In genomic region chr19:29412476-29413420, GRCm38 (mm10) we compare ENCODE assay signal across 8 mouse cellular contexts. TPM values are rescaled to one million over a fixed set of nuclear protein-coding genes. Genes with fewer than 3 reads are reported as not detected.
DNase-seq lines count a peak whose midpoint lies in the region; ATAC-seq and TF ChIP-seq lines count a peak whose summit lies in the region.
"Had no signal": no experiment of that assay in that cellular context is flagged by ENCODE, and none has a peak within 500 bp of the region (broad histone marks: within the 10 kb centered on the region; RNA-seq: fewer than 3 reads in every experiment).

No protein-coding gene starts in this region.

- H3K9me3 ChIP-seq in intestine, embryonic 14.5 days (ENCODE audit: control insufficient read depth, low read length): no peaks in the 10 kb centered on the region
- no peaks in the 10 kb centered on the region for H3K9me3 ChIP-seq in intestine, postnatal 0 days (ENCODE audit: control insufficient read depth)
- H3K9me3 ChIP-seq in limb, embryonic 12.5 days: no peaks in the 10 kb centered on the region

- H3K27ac ChIP-seq in intestine, embryonic 14.5 days (ENCODE audit: low read depth): peak overlapping the region; percentile 70
- H3K27ac ChIP-seq in intestine, postnatal 0 days (ENCODE audit: low read depth, low read length): no peak overlapping the region
- peak overlapping the region; percentile 85 for H3K27ac ChIP-seq in limb, embryonic 12.5 days

- H3K9ac ChIP-seq in intestine, embryonic 14.5 days (ENCODE audit: low read length): no peak overlapping the region
- no peak overlapping the region for H3K9ac ChIP-seq in intestine, postnatal 0 days (ENCODE audit: low read depth, low read length)
- H3K9ac ChIP-seq in limb, embryonic 12.5 days (replicated peaks): no peak overlapping the region

- H3K4me1 ChIP-seq in intestine, embryonic 14.5 days (replicated peaks; ENCODE audit: control insufficient read depth, insufficient read depth, low read length): peaks cover 7% of the 10 kb centered on the region; the same call in 1 of the 2 replicates
- H3K4me1 ChIP-seq in intestine, postnatal 0 days (replicated peaks; ENCODE audit: control insufficient read depth, insufficient read depth, low read length): no peaks in the 10 kb centered on the region; the same call in 1 of the 2 replicates
- H3K4me1 ChIP-seq in limb, embryonic 12.5 days (replicated peaks): peaks cover 15% of the 10 kb centered on the region; the same call in 1 of the 2 replicates

- no peak overlapping the region for H3K4me3 ChIP-seq in intestine, embryonic 14.5 days (ENCODE audit: low read depth, low read length)
- no peak overlapping the region for H3K4me3 ChIP-seq in intestine, postnatal 0 days (ENCODE audit: low read depth, low read length)
- H3K4me3 ChIP-seq in limb, embryonic 12.5 days (replicated peaks): no peak overlapping the region

- no peaks in the 10 kb centered on the region for H3K27me3 ChIP-seq in intestine, embryonic 14.5 days (replicated peaks; ENCODE audit: control insufficient read depth, insufficient read depth, low read length)
- H3K27me3 ChIP-seq in intestine, postnatal 0 days (replicated peaks; ENCODE audit: control insufficient read depth, insufficient read depth, low read length): no peaks in the 10 kb centered on the region
- H3K27me3 ChIP-seq in limb, embryonic 12.5 days: no peaks in the 10 kb centered on the region

- no peak for TF ChIP-seq CTCF in intestine, postnatal 0 days (IDR thresholded peaks at IDR 0.05; ENCODE audit: low read depth)

- no peak for DNase-seq in intestine, embryonic 14.5 days (ENCODE audit: low spot score)
- DNase-seq in Muller cell, postnatal 12 days (ENCODE audit: inconsistent ontology term): peak; percentile 12
- peak; percentile 34 for DNase-seq in embryo, embryonic 11.5 days (ENCODE audit: low read depth, low spot score)
- DNase-seq in right cerebral cortex, postnatal 14 days: no peak

- WGBS in intestine, embryonic 14.5 days: 43% methylated on average over 6 of the region's 6 CpGs
- WGBS in intestine, postnatal 0 days: 62% methylated on average over 6 of the region's 6 CpGs
- 48% methylated on average over 6 of the region's 6 CpGs for WGBS in limb, embryonic 12.5 days

- peak; percentile 47; the same call in 1 of the 2 replicates for ATAC-seq in intestine, embryonic 14.5 days (replicated peaks; ENCODE audit: low FRiP score, low TSS enrichment, low read depth)
- ATAC-seq in intestine, postnatal 0 days: no peak
- peak; percentile 78; the same call in 1 of the 2 replicates for ATAC-seq in limb, embryonic 12.5 days (ENCODE audit: insufficient number of reproducible peaks, insufficient read depth, low FRiP score, low TSS enrichment, low read depth)
- no peak for ATAC-seq in megakaryocyte, adult 5-6 weeks (ENCODE audit: poor library complexity, severe bottlenecking)

- no peak overlapping the region for H3K4me2 ChIP-seq in intestine, embryonic 14.5 days (ENCODE audit: low read length)
- H3K4me2 ChIP-seq in intestine, postnatal 0 days (replicated peaks; ENCODE audit: low read depth): no peak overlapping the region
- H3K4me2 ChIP-seq in limb, embryonic 12.5 days: no peak overlapping the region

- no peaks in the 10 kb centered on the region for H3K36me3 ChIP-seq in intestine, embryonic 14.5 days (ENCODE audit: control insufficient read depth, insufficient read depth, low read length)
- H3K36me3 ChIP-seq in intestine, postnatal 0 days (ENCODE audit: control insufficient read depth, insufficient read depth): no peaks in the 10 kb centered on the region
- no peaks in the 10 kb centered on the region for H3K36me3 ChIP-seq in limb, embryonic 12.5 days

RNA-seq across cellular contexts. Expression of gene Pdcd1lg2, which starts 2.0 kb away (rescaled TPM):
- polyA plus RNA-seq in intestine, embryonic 14.5 days (2014; fragmentation: Nextera tagmentation; extraction: Ambion mirVana): not detected in 2 replicates
- 0.17 TPM in 1 of 2 replicates, not detected in the other for polyA plus RNA-seq in intestine, postnatal 0 days (2015; fragmentation: Nextera tagmentation; extraction: Ambion mirVana)
- polyA plus RNA-seq in limb, embryonic 12.5 days (2016; fragmentation: Nextera tagmentation; extraction: Ambion mirVana): not detected in 2 replicates
- total RNA-seq in megakaryocyte, adult 5-6 weeks (2015): 0.75 TPM in 1 of 2 replicates, not detected in the other
- 0.44 and 1.8 TPM in 2 replicates for total RNA-seq in megakaryocyte, adult 5-6 weeks (2017)
- total RNA-seq: layer of hippocampus, postnatal 25 days had no signal

RNA-seq across cellular contexts. Expression of gene Cd274, which starts 45.5 kb away (rescaled TPM):
- polyA plus RNA-seq in intestine, embryonic 14.5 days (2014; fragmentation: Nextera tagmentation; extraction: Ambion mirVana): 0.47 and 0.97 TPM in 2 replicates
- 0.30 TPM in 2 replicates for polyA plus RNA-seq in intestine, postnatal 0 days (2015; fragmentation: Nextera tagmentation; extraction: Ambion mirVana)
- polyA plus RNA-seq in limb, embryonic 12.5 days (2016; fragmentation: Nextera tagmentation; extraction: Ambion mirVana): 0.13 and 0.21 TPM in 2 replicates
- 4.1 and 5.6 TPM in 2 replicates for total RNA-seq in megakaryocyte, adult 5-6 weeks (2015)
- 2.6 and 2.9 TPM in 2 replicates for total RNA-seq in megakaryocyte, adult 5-6 weeks (2017)

RNA-seq across cellular contexts. Expression of gene Plgrkt, which starts 45.6 kb away (rescaled TPM):
- polyA plus RNA-seq in intestine, embryonic 14.5 days (2014; fragmentation: Nextera tagmentation; extraction: Ambion mirVana): 126 and 128 TPM in 2 replicates
- 147 TPM in 2 replicates for polyA plus RNA-seq in intestine, postnatal 0 days (2015; fragmentation: Nextera tagmentation; extraction: Ambion mirVana)
- polyA plus RNA-seq in limb, embryonic 12.5 days (2016; fragmentation: Nextera tagmentation; extraction: Ambion mirVana): 50.2 and 51.5 TPM in 2 replicates
- 66.4 and 70.8 TPM in 2 replicates for total RNA-seq in megakaryocyte, adult 5-6 weeks (2015)
- total RNA-seq in megakaryocyte, adult 5-6 weeks (2017): 50.8 and 57.1 TPM in 2 replicates

Comparison
In these comparisons a context has a peak if more than half of its experiments do, and no peak if none do; other contexts are left out.
1. ATAC-seq: peak in intestine, embryonic 14.5 days (single experiment) and limb, embryonic 12.5 days (single experiment); none in intestine, postnatal 0 days (single experiment) and megakaryocyte, adult 5-6 weeks (single experiment).
2. DNase-seq: peak in Muller cell, postnatal 12 days (single experiment) and embryo, embryonic 11.5 days (single experiment); none in intestine, embryonic 14.5 days (single experiment) and right cerebral cortex, postnatal 14 days (single experiment).